Mouse (Mus musculus): Measurements from ENCODE around the gene Eps8l1.

GRCm38 (mm10) chr7:4499034-4499433 lies 38.6 kb downstream of the Eps8l1 start:
- TF ChIP-seq CTCF (IDR thresholded peaks at IDR 0.05; ENCODE audit: extremely low read depth, insufficient read depth, low read length) (no peak), POLR2A (IDR thresholded peaks at IDR 0.05; ENCODE audit: extremely low read depth, insufficient read depth, low read length) (no peak)

Measured in cortical plate, adult 2 months (tissue).